ENCODE assay signal across 35 mouse cellular contexts in the genomic region with DNA sequence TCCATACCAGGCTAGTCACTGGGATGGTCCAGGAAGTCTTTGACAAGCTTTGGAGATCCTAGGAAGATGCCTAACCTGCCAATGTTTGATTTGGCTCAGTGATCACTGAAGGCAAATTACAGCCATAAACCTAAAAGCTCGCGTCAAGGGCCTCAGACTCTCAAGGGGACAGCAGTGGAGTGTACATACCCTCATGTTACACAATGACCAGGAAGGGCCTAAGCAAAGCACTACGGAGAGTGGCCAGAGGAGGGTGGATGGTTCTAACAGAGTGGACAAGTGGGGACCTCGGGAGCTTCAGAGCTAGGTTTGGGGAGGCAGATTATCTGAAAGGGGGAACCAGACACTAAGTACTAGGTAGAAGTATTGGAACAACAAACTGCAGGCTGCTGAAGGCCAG. TPM values are rescaled to one million over a fixed set of nuclear protein-coding genes. Genes with fewer than 3 reads are reported as not detected.
"Had no signal": no experiment of that assay in that cellular context is flagged by ENCODE, and none has a peak within 500 bp of the region (broad histone marks: within the 10 kb centered on the region; RNA-seq: fewer than 3 reads in every experiment).

No protein-coding gene starts in this region.

- H3K36me3 ChIP-seq: heart, embryonic 13.5 days; heart, embryonic 15.5 days; hindbrain, embryonic 10.5 days; hindbrain, embryonic 12.5 days; intestine, embryonic 15.5 days; limb, embryonic 10.5 days; limb, embryonic 12.5 days had no signal

- H3K9me3 ChIP-seq: heart, embryonic 13.5 days; heart, embryonic 15.5 days; hindbrain, embryonic 10.5 days; hindbrain, embryonic 12.5 days; intestine, embryonic 15.5 days; limb, embryonic 10.5 days; limb, embryonic 12.5 days had no signal

- H3K27ac ChIP-seq: gastrocnemius, adult 2 months; heart, adult 2 months; heart, embryonic 13.5 days; heart, embryonic 15.5 days; hindbrain, embryonic 10.5 days; hindbrain, embryonic 12.5 days; hindbrain, embryonic 14.5 days; intestine, embryonic 15.5 days; layer of hippocampus, adult 2 months; left cerebral cortex, adult 2 months; limb, embryonic 10.5 days; limb, embryonic 12.5 days had no signal

- DNase-seq: gastrocnemius, adult 2 months; gastrocnemius, postnatal 10 days; gastrocnemius, postnatal 25 days; heart, adult 2 months; heart, postnatal 4 days; kidney, adult 18-20 months; kidney, adult 8-10 months; kidney, postnatal 10 days; kidney, postnatal 25 days; kidney, postnatal 4 days; liver had no signal

- H3K9ac ChIP-seq: heart, embryonic 13.5 days; heart, embryonic 15.5 days; hindbrain, embryonic 12.5 days; hindbrain, embryonic 14.5 days; intestine, embryonic 15.5 days; limb, embryonic 12.5 days had no signal

- ATAC-seq: hindbrain, embryonic 16.5 days; inflammation-experienced regulatory T-cells, adult 6 months; intestine, embryonic 15.5 days; intestine, postnatal 0 days had no signal

- H3K4me3 ChIP-seq: gastrocnemius, adult 2 months; heart, adult 2 months; heart, embryonic 13.5 days; heart, embryonic 15.5 days; hindbrain, embryonic 10.5 days; hindbrain, embryonic 12.5 days; intestine, embryonic 15.5 days; layer of hippocampus, adult 2 months; left cerebral cortex, adult 2 months; limb, embryonic 10.5 days; limb, embryonic 12.5 days had no signal

- H3K4me1 ChIP-seq: hindbrain, embryonic 12.5 days; intestine, embryonic 15.5 days had no signal

- H3K27me3 ChIP-seq: heart, embryonic 13.5 days; heart, embryonic 15.5 days; intestine, embryonic 15.5 days had no signal

- H3K4me2 ChIP-seq: heart, embryonic 11.5 days; heart, embryonic 13.5 days; heart, embryonic 15.5 days; hindbrain, embryonic 12.5 days; hindbrain, embryonic 14.5 days; intestine, embryonic 15.5 days; limb, embryonic 12.5 days had no signal

RNA-seq across cellular contexts. Expression of a gene that starts 13.9 kb away (rescaled TPM):
- total RNA-seq: gastrocnemius, postnatal 25 days; granulocyte monocyte progenitor cell, adult 5-6 weeks; heart, adult 2 months; heart, postnatal 4 days; layer of hippocampus, adult 2 months; layer of hippocampus, postnatal 25 days; left cerebral cortex, adult 2 months; left cerebral cortex, postnatal 14 days; left cerebral cortex, postnatal 36 days had no signal
- polyA plus RNA-seq: heart, adult 2 months; heart, embryonic 11.5 days; kidney, embryonic 14.5 days; limb, embryonic 10.5 days; limb, embryonic 12.5 days had no signal

RNA-seq across cellular contexts. Expression of a gene that starts 25.6 kb away (rescaled TPM):
- polyA plus RNA-seq: inflammation-experienced regulatory T-cells, adult 6 months had no signal

RNA-seq across cellular contexts. Expression of a gene that starts 44.2 kb away (rescaled TPM):
- total RNA-seq: gastrocnemius, adult 2 months; gastrocnemius, postnatal 10 days; gastrocnemius, postnatal 25 days; gastrocnemius, postnatal 4 days; heart, adult 2 months; heart, postnatal 25 days; heart, postnatal 4 days; left cerebral cortex, adult 2 months; left cerebral cortex, postnatal 36 days had no signal
- polyA plus RNA-seq: heart, adult 2 months; heart, embryonic 11.5 days; heart, embryonic 13.5 days; heart, postnatal 0 days; inflammation-experienced regulatory T-cells, adult 6 months; intestine, embryonic 15.5 days; intestine, postnatal 0 days; kidney, embryonic 14.5 days; kidney, embryonic 16.5 days; limb, embryonic 10.5 days; limb, embryonic 12.5 days; limb, embryonic 14.5 days had no signal
